Comparison of ENCODE assay signal across 15 mouse cellular contexts in genomic region chr14:11895486-11895885, GRCm38 (mm10).
DNase-seq lines count a peak whose midpoint lies in the region; ATAC-seq lines count a peak whose summit lies in the region.
"Had no signal": no experiment of that assay in that cellular context is flagged by ENCODE, and none has a peak within 500 bp of the region (broad histone marks: within the 10 kb centered on the region; RNA-seq: fewer than 3 reads in every experiment).

No protein-coding gene starts in this region.

- ATAC-seq in forebrain, embryonic 14.5 days: no peak
- no peak for ATAC-seq in limb, embryonic 13.5 days (ENCODE audit: low FRiP score, low read depth)
- ATAC-seq in hindbrain, embryonic 12.5 days (ENCODE audit: low FRiP score): no peak
- ATAC-seq: intestine, embryonic 15.5 days; midbrain, embryonic 13.5 days had no signal

- no peak overlapping the region for H3K27ac ChIP-seq in forebrain, embryonic 14.5 days (ENCODE audit: low read depth, low read length)
- H3K27ac ChIP-seq in forebrain, embryonic 10.5 days: no peak overlapping the region
- H3K27ac ChIP-seq in limb, embryonic 13.5 days: no peak overlapping the region
- H3K27ac ChIP-seq in hindbrain, embryonic 12.5 days: no peak overlapping the region
- H3K27ac ChIP-seq: intestine, embryonic 15.5 days; midbrain, embryonic 13.5 days had no signal

- no peaks in the 10 kb centered on the region for H3K27me3 ChIP-seq in forebrain, embryonic 14.5 days (replicated peaks; ENCODE audit: control insufficient read depth, insufficient read depth, low read length)
- no peaks in the 10 kb centered on the region for H3K27me3 ChIP-seq in forebrain, embryonic 10.5 days (ENCODE audit: poor library complexity, severe bottlenecking)
- no peaks in the 10 kb centered on the region for H3K27me3 ChIP-seq in limb, embryonic 13.5 days
- H3K27me3 ChIP-seq in hindbrain, embryonic 12.5 days: no peaks in the 10 kb centered on the region; the same call in 1 of the 2 replicates
- H3K27me3 ChIP-seq: intestine, embryonic 15.5 days; midbrain, embryonic 13.5 days had no signal

- no peak overlapping the region for H3K4me3 ChIP-seq in forebrain, embryonic 14.5 days (ENCODE audit: low read depth, low read length)
- H3K4me3 ChIP-seq in forebrain, embryonic 10.5 days: no peak overlapping the region
- H3K4me3 ChIP-seq in limb, embryonic 13.5 days: no peak overlapping the region
- H3K4me3 ChIP-seq in hindbrain, embryonic 12.5 days: no peak overlapping the region
- H3K4me3 ChIP-seq: erythroblast, embryonic 14.5 days; intestine, embryonic 15.5 days; midbrain, embryonic 13.5 days had no signal

- WGBS in forebrain, embryonic 14.5 days: 75% methylated on average over 13 of the region's 13 CpGs
- 90% methylated on average over 13 of the region's 13 CpGs for WGBS in forebrain, embryonic 10.5 days
- WGBS in limb, embryonic 13.5 days: 24% methylated on average over 13 of the region's 13 CpGs
- WGBS in hindbrain, embryonic 12.5 days: 76% methylated on average over 13 of the region's 13 CpGs

- no peak overlapping the region for H3K4me2 ChIP-seq in forebrain, embryonic 14.5 days (ENCODE audit: low read length)
- H3K4me2 ChIP-seq in limb, embryonic 13.5 days (replicated peaks): peak overlapping the region; percentile 16; the same call in 1 of the 2 replicates
- H3K4me2 ChIP-seq in hindbrain, embryonic 12.5 days (replicated peaks): no peak overlapping the region
- H3K4me2 ChIP-seq: intestine, embryonic 15.5 days; liver, embryonic 11.5 days; midbrain, embryonic 13.5 days had no signal

- no peaks in the 10 kb centered on the region for H3K9me3 ChIP-seq in forebrain, embryonic 14.5 days (replicated peaks; ENCODE audit: control insufficient read depth, low read length)
- H3K9me3 ChIP-seq in forebrain, embryonic 10.5 days: no peaks in the 10 kb centered on the region
- no peaks in the 10 kb centered on the region for H3K9me3 ChIP-seq in limb, embryonic 13.5 days
- H3K9me3 ChIP-seq in hindbrain, embryonic 12.5 days (replicated peaks): no peaks in the 10 kb centered on the region
- H3K9me3 ChIP-seq: intestine, embryonic 15.5 days; midbrain, embryonic 13.5 days had no signal

- DNase-seq in forebrain, embryonic 14.5 days (ENCODE audit: low spot score): peak; percentile 34
- DNase-seq in forebrain, embryonic 10.5 days (ENCODE audit: extremely low spot score, low spot score): no peak
- DNase-seq in layer of hippocampus, adult 11-12 months (ENCODE audit: low spot score): peak; percentile 17
- DNase-seq in layer of hippocampus, adult 9-11 months: no peak
- peak; percentile 26 to 37 for DNase-seq in frontal cortex, postnatal 10 days (ENCODE audit: low spot score in 2 of 2)
- DNase-seq in cerebellum, adult 11 months: no peak
- DNase-seq: adrenal gland, adult 8-10 months; lung, postnatal 4 days; thymus, adult 2 months had no signal

- no peak overlapping the region for H3K9ac ChIP-seq in forebrain, embryonic 14.5 days (ENCODE audit: low read length)
- H3K9ac ChIP-seq in limb, embryonic 13.5 days: no peak overlapping the region
- H3K9ac ChIP-seq in hindbrain, embryonic 12.5 days: no peak overlapping the region
- H3K9ac ChIP-seq: intestine, embryonic 15.5 days; midbrain, embryonic 13.5 days had no signal

- H3K36me3 ChIP-seq in forebrain, embryonic 14.5 days (ENCODE audit: control insufficient read depth, insufficient read depth, low read length): no peaks in the 10 kb centered on the region
- H3K36me3 ChIP-seq in forebrain, embryonic 10.5 days (replicated peaks): no peaks in the 10 kb centered on the region
- H3K36me3 ChIP-seq in limb, embryonic 13.5 days: no peaks in the 10 kb centered on the region
- no peaks in the 10 kb centered on the region for H3K36me3 ChIP-seq in hindbrain, embryonic 12.5 days
- H3K36me3 ChIP-seq: intestine, embryonic 15.5 days; midbrain, embryonic 13.5 days had no signal

- peaks cover 3% of the 10 kb centered on the region for H3K4me1 ChIP-seq in forebrain, embryonic 14.5 days (ENCODE audit: control insufficient read depth, insufficient read depth, low read length)
- H3K4me1 ChIP-seq in forebrain, embryonic 10.5 days: peaks cover 17% of the 10 kb centered on the region; the same call in 1 of the 2 replicates
- H3K4me1 ChIP-seq in limb, embryonic 13.5 days: peaks cover 28% of the 10 kb centered on the region
- peaks cover 11% of the 10 kb centered on the region for H3K4me1 ChIP-seq in hindbrain, embryonic 12.5 days
- H3K4me1 ChIP-seq: intestine, embryonic 15.5 days had no signal

Comparison
In these comparisons a context has a peak if more than half of its experiments do, and no peak if none do; other contexts are left out.
1. DNase-seq: peak in forebrain, embryonic 14.5 days (single experiment), layer of hippocampus, adult 11-12 months (single experiment) and frontal cortex, postnatal 10 days (2 of 2); none in forebrain, embryonic 10.5 days (single experiment), layer of hippocampus, adult 9-11 months (single experiment) and cerebellum, adult 11 months (single experiment).